ENCODE assay signal across 8 mouse cellular contexts in genomic region chr17:63324039-63324438, GRCm38 (mm10).
DNase-seq lines count a peak whose midpoint lies in the region; ATAC-seq lines count a peak whose summit lies in the region.

No protein-coding gene starts in this region.

- H3K4me3 ChIP-seq in hindbrain, embryonic 13.5 days, result no peak overlapping the region

- no peak overlapping the region for H3K27ac ChIP-seq in hindbrain, embryonic 13.5 days

- WGBS in hindbrain, embryonic 13.5 days, result 39% methylated on average over 2 of the region's 2 CpGs

- no peak overlapping the region for H3K9ac ChIP-seq in hindbrain, embryonic 13.5 days

- H3K4me1 ChIP-seq in hindbrain, embryonic 13.5 days (replicated peaks), result peaks cover 11% of the 10 kb centered on the region

- H3K4me2 ChIP-seq in hindbrain, embryonic 13.5 days, result no peak overlapping the region

- H3K36me3 ChIP-seq in hindbrain, embryonic 13.5 days, result no peaks in the 10 kb centered on the region

- no peaks in the 10 kb centered on the region for H3K9me3 ChIP-seq in hindbrain, embryonic 13.5 days

- no peaks in the 10 kb centered on the region for H3K27me3 ChIP-seq in hindbrain, embryonic 13.5 days

- peak; percentile 82 for DNase-seq in NIH3T3 (ENCODE audit: low read depth)
- DNase-seq in c-Kit-negative CD71-positive TER-119-positive erythroid progenitor cells, embryonic 14.5 days (ENCODE audit: low read depth, low spot score), result peak; percentile 82
- peak; percentile 34 for DNase-seq in fibroblast of lung, adult 2 months (ENCODE audit: low read depth)
- DNase-seq in layer of hippocampus, postnatal 10 days (ENCODE audit: low spot score in 2 of 2), result peak; percentile 74
- DNase-seq in lung, postnatal 14 days, result peak; percentile 75
- DNase-seq in right cerebral cortex, adult 18-20 months, result peak; percentile 66
- DNase-seq in urinary bladder, postnatal 36 days (ENCODE audit: low spot score in 2 of 2), result peak; percentile 60

- 0 out of 2 replicates have a peak, but pooled peaks have one; percentile 50 for ATAC-seq in hindbrain, embryonic 13.5 days (ENCODE audit: low FRiP score)
